Comparison of ENCODE assay signal across 1 mouse cellular context in the genomic region with DNA sequence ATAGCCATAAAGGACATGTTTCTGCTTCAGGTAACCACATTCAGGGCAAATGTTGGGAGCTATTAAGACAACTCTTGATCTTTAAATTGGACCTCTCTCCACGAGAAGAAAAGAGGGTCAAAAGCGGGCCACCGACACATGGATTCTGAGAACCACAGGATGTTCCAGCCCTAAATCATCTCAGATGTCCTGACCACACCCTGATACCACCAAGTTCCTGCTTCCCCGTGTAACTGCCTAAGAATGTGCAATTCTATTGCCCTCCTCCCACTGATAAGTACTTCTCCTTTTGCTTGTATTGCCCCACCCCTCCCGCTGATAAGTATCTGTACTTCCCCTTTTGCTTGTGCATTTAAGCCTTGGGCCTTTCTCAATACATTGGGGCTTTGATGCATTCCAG. TPM values are rescaled to one million over a fixed set of nuclear protein-coding genes. Genes with fewer than 3 reads are reported as not detected.
"Had no signal": no experiment of that assay in that cellular context is flagged by ENCODE, and none has a peak within 500 bp of the region (broad histone marks: within the 10 kb centered on the region; RNA-seq: fewer than 3 reads in every experiment).

No protein-coding gene starts in this region.

RNA-seq across cellular contexts. Expression of gene Ank2, which starts 18.8 kb away (rescaled TPM):
- total RNA-seq: monocyte, adult 5-6 weeks had no signal
